17 mouse cellular contexts compared by ENCODE assay signal in the genomic region with DNA sequence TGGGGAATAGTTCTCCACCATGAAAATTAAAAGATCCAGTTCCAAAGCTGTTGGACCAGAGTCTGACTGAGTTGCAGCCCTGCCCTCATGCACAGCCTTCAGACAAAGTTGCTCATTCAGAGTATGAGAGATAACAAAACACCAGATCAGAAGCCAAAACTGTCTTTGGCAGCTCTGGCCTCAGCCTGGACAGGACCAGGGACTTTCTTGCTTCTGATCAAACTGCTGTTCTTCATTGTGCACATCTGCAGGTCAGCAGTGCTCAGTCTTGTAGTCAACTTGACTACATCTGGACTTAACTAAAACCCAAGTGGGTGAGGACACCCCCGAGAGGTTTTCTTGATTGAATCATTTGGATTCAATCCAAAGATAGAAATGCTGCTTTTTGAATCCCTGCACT.
DNase-seq lines count a peak whose midpoint lies in the region; ATAC-seq and TF ChIP-seq lines count a peak whose summit lies in the region.
"Had no signal": no experiment of that assay in that cellular context is flagged by ENCODE, and none has a peak within 500 bp of the region (broad histone marks: within the 10 kb centered on the region; RNA-seq: fewer than 3 reads in every experiment).

No protein-coding gene starts in this region.

- TF ChIP-seq CTCF in cortical plate, adult 2 months (IDR thresholded peaks at IDR 0.05; ENCODE audit: extremely low read depth, insufficient read depth, low read length) = no peak
- no peak for TF ChIP-seq CTCF in intestine, postnatal 0 days (IDR thresholded peaks at IDR 0.05; ENCODE audit: low read depth)

- H3K4me1 ChIP-seq in heart, embryonic 12.5 days (replicated peaks) = peaks cover 16% of the 10 kb centered on the region
- peaks cover 6% of the 10 kb centered on the region for H3K4me1 ChIP-seq in cortical plate, adult 2 months (ENCODE audit: control insufficient read depth, insufficient read depth, low read length)
- H3K4me1 ChIP-seq in intestine, postnatal 0 days (replicated peaks; ENCODE audit: control insufficient read depth, insufficient read depth, low read length) = no peaks in the 10 kb centered on the region
- H3K4me1 ChIP-seq: forebrain, embryonic 10.5 days; hindbrain, embryonic 10.5 days; liver, embryonic 13.5 days; midbrain, embryonic 15.5 days had no signal

- no peaks in the 10 kb centered on the region for H3K27me3 ChIP-seq in heart, embryonic 12.5 days (replicated peaks)
- H3K27me3 ChIP-seq in intestine, postnatal 0 days (replicated peaks; ENCODE audit: control insufficient read depth, insufficient read depth, low read length) = no peaks in the 10 kb centered on the region
- H3K27me3 ChIP-seq: heart, embryonic 13.5 days; liver, embryonic 13.5 days; midbrain, embryonic 15.5 days had no signal

- no peak overlapping the region for H3K4me3 ChIP-seq in heart, embryonic 12.5 days
- H3K4me3 ChIP-seq in cortical plate, adult 2 months (ENCODE audit: insufficient read depth, low read length) = no peak overlapping the region
- no peak overlapping the region for H3K4me3 ChIP-seq in intestine, postnatal 0 days (ENCODE audit: low read depth, low read length)
- H3K4me3 ChIP-seq: forebrain, embryonic 10.5 days; heart, embryonic 13.5 days; hindbrain, embryonic 10.5 days; left cerebral cortex, adult 2 months; liver, embryonic 13.5 days; midbrain, embryonic 15.5 days had no signal

- H3K36me3 ChIP-seq in heart, embryonic 12.5 days = no peaks in the 10 kb centered on the region
- H3K36me3 ChIP-seq in intestine, postnatal 0 days (ENCODE audit: control insufficient read depth, insufficient read depth) = no peaks in the 10 kb centered on the region
- H3K36me3 ChIP-seq: forebrain, embryonic 10.5 days; heart, embryonic 13.5 days; hindbrain, embryonic 10.5 days; liver, embryonic 13.5 days; midbrain, embryonic 15.5 days had no signal

- H3K9ac ChIP-seq in heart, embryonic 12.5 days = no peak overlapping the region
- H3K9ac ChIP-seq in intestine, postnatal 0 days (ENCODE audit: low read depth, low read length) = no peak overlapping the region
- H3K9ac ChIP-seq: heart, embryonic 13.5 days; liver, embryonic 13.5 days; midbrain, embryonic 15.5 days had no signal

- DNase-seq in heart, adult 18-20 months = peak; percentile 27 to 44
- DNase-seq in NIH3T3 (ENCODE audit: low read depth) = peak; percentile 61
- DNase-seq in gastrocnemius, postnatal 36 days = peak; percentile 21 to 39
- DNase-seq in embryo, embryonic 10.5 days (ENCODE audit: low spot score) = no peak
- DNase-seq: cerebellum, postnatal 10 days; kidney, adult 2 months; kidney, postnatal 14 days; liver, embryonic 13.5 days; right cerebral cortex, adult 18-20 months had no signal

- no peak for ATAC-seq in heart, embryonic 12.5 days (ENCODE audit: insufficient number of reproducible peaks, low FRiP score)
- ATAC-seq in intestine, postnatal 0 days = no peak
- ATAC-seq: midbrain, embryonic 15.5 days had no signal

- H3K9me3 ChIP-seq in heart, embryonic 12.5 days (replicated peaks) = no peaks in the 10 kb centered on the region
- H3K9me3 ChIP-seq in intestine, postnatal 0 days (ENCODE audit: control insufficient read depth) = no peaks in the 10 kb centered on the region
- H3K9me3 ChIP-seq: forebrain, embryonic 10.5 days; heart, embryonic 13.5 days; hindbrain, embryonic 10.5 days; liver, embryonic 13.5 days; midbrain, embryonic 15.5 days had no signal

- 40% methylated on average over 1 of the region's 1 CpGs for WGBS in heart, embryonic 12.5 days
- 72% methylated on average over 1 of the region's 1 CpGs for WGBS in intestine, postnatal 0 days

- H3K4me2 ChIP-seq in heart, embryonic 12.5 days = no peak overlapping the region
- no peak overlapping the region for H3K4me2 ChIP-seq in intestine, postnatal 0 days (replicated peaks; ENCODE audit: low read depth)
- H3K4me2 ChIP-seq: heart, embryonic 13.5 days; liver, embryonic 13.5 days; midbrain, embryonic 15.5 days had no signal

- intact Hi-C loops in gastrocnemius, postnatal 36 days (cut with DNase I) = no loop called here

- H3K27ac ChIP-seq in heart, embryonic 12.5 days (ENCODE audit: poor library complexity, severe bottlenecking) = no peak overlapping the region
- H3K27ac ChIP-seq in cortical plate, adult 2 months (ENCODE audit: insufficient read depth, low read length) = peak overlapping the region; percentile 29; the same call in 1 of the 2 replicates
- H3K27ac ChIP-seq in intestine, postnatal 0 days (ENCODE audit: low read depth, low read length) = no peak overlapping the region
- H3K27ac ChIP-seq: forebrain, embryonic 10.5 days; heart, embryonic 13.5 days; hindbrain, embryonic 10.5 days; liver, embryonic 13.5 days; midbrain, embryonic 15.5 days had no signal

- TF ChIP-seq POLR2A in cortical plate, adult 2 months (IDR thresholded peaks at IDR 0.05; ENCODE audit: extremely low read depth, insufficient read depth, low read length) = no peak
